ENCODE assay signal across 32 mouse cellular contexts in the genomic region with DNA sequence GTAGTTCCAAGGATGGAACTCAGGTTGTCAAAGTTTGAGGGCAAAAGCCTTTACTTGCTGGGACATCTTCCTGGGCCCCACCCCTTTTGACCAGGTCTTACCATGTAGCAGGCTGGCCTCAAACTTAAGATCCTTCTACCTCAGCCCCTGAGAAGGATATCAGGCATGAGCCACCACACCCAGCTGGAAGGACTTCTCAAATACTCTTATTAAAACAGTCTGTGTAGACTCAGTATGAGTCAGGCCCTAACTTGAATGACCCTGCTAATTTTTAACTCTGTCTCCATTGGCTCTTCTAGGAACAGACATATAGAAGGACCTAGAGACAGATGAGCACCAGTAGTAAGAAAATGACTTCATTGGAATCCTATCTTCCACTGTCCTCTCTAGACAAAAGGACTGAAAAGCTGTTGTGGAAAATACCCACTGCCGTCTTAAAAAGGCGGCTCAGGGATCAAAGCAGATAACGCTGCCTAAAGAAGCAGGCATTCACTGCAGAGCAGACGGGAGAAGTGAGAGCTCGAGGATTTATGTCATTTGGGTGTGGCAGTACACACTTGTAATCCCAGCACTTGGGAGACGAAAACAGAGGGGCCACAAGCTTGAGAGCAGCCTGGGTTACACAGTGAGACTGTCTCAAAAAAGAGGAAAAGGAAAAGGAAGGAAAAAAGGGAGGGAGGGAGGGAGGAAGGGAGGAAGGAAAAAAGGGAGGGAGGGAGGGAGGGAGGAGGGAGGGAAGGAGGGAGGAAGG. TPM values are rescaled to one million over a fixed set of nuclear protein-coding genes. Genes with fewer than 3 reads are reported as not detected.
DNase-seq lines count a peak whose midpoint lies in the region; ATAC-seq and TF ChIP-seq lines count a peak whose summit lies in the region.
"Had no signal": no experiment of that assay in that cellular context is flagged by ENCODE, and none has a peak within 500 bp of the region (broad histone marks: within the 10 kb centered on the region; RNA-seq: fewer than 3 reads in every experiment).

No protein-coding gene starts in this region.

- no peaks in the 10 kb centered on the region for H3K9me3 ChIP-seq in lung, embryonic 16.5 days (ENCODE audit: control insufficient read depth, low read length)
- no peaks in the 10 kb centered on the region for H3K9me3 ChIP-seq in stomach, embryonic 14.5 days (ENCODE audit: control insufficient read depth, low read depth, low read length)
- H3K9me3 ChIP-seq: forebrain, embryonic 12.5 days; heart, embryonic 13.5 days; hindbrain, embryonic 10.5 days; hindbrain, embryonic 15.5 days; limb, embryonic 10.5 days; limb, embryonic 15.5 days; liver, embryonic 13.5 days; megakaryocyte, embryonic 14.5 days; midbrain, embryonic 12.5 days; neural tube, embryonic 13.5 days had no signal

- DNase-seq in lung, postnatal 4 days: no peak
- no peak for DNase-seq in Muller cell, postnatal 12 days (ENCODE audit: inconsistent ontology term)
- DNase-seq in thymus, adult 18-20 months: no peak
- no peak for DNase-seq in retina, postnatal 1 day
- DNase-seq: adrenal gland, postnatal 10 days; B cell, adult 2 months; cerebellum, adult 11 months; cerebellum, adult 9-10 months; forebrain, postnatal 0 days; gastrocnemius, postnatal 10 days; heart, postnatal 10 days; kidney, adult 2 months; kidney, postnatal 4 days; liver, embryonic 13.5 days; lung, embryonic 14.5 days; thymus, adult 2 months; thymus, postnatal 4 days had no signal

- H3K27me3 ChIP-seq in lung, embryonic 16.5 days (ENCODE audit: control insufficient read depth, insufficient read depth, low read depth, low read length): no peaks in the 10 kb centered on the region
- H3K27me3 ChIP-seq in stomach, embryonic 14.5 days (ENCODE audit: control insufficient read depth, insufficient read depth, low read length): no peaks in the 10 kb centered on the region
- H3K27me3 ChIP-seq: forebrain, embryonic 12.5 days; heart, embryonic 13.5 days; hindbrain, embryonic 15.5 days; limb, embryonic 15.5 days; liver, embryonic 13.5 days; megakaryocyte, embryonic 14.5 days; midbrain, embryonic 12.5 days; neural tube, embryonic 13.5 days had no signal

- TF ChIP-seq CTCF in embryonic fibroblast, embryonic 13.5 days (IDR thresholded peaks at IDR 0.05; ENCODE audit: borderline replicate concordance, insufficient read depth, low read length): no peak

- no peak overlapping the region for H3K9ac ChIP-seq in lung, embryonic 16.5 days (ENCODE audit: low read length)
- no peak overlapping the region for H3K9ac ChIP-seq in stomach, embryonic 14.5 days (replicated peaks; ENCODE audit: low read depth, low read length)
- H3K9ac ChIP-seq: forebrain, embryonic 12.5 days; forebrain, postnatal 0 days; heart, embryonic 13.5 days; hindbrain, embryonic 15.5 days; limb, embryonic 15.5 days; liver, embryonic 13.5 days; lung, embryonic 14.5 days; midbrain, embryonic 12.5 days; neural tube, embryonic 13.5 days had no signal

- WGBS in lung, embryonic 16.5 days: 41% methylated on average over 6 of the region's 6 CpGs
- 37% methylated on average over 6 of the region's 6 CpGs for WGBS in stomach, embryonic 14.5 days

- no peak overlapping the region for H3K4me3 ChIP-seq in lung, embryonic 16.5 days (ENCODE audit: low read length)
- H3K4me3 ChIP-seq in embryonic fibroblast, embryonic 13.5 days (ENCODE audit: insufficient read depth, low read length): no peak overlapping the region
- no peak overlapping the region for H3K4me3 ChIP-seq in stomach, embryonic 14.5 days (ENCODE audit: low read depth, low read length)
- H3K4me3 ChIP-seq: forebrain, embryonic 12.5 days; heart, embryonic 13.5 days; hindbrain, embryonic 10.5 days; hindbrain, embryonic 15.5 days; limb, embryonic 10.5 days; limb, embryonic 15.5 days; liver, embryonic 13.5 days; megakaryocyte, embryonic 14.5 days; midbrain, embryonic 12.5 days; neural tube, embryonic 13.5 days had no signal

- peaks cover 6% of the 10 kb centered on the region; the same call in 1 of the 2 replicates for H3K36me3 ChIP-seq in lung, embryonic 16.5 days (ENCODE audit: control insufficient read depth, insufficient read depth, low read length)
- H3K36me3 ChIP-seq in stomach, embryonic 14.5 days (ENCODE audit: control insufficient read depth, insufficient read depth, low read length): peaks cover 19% of the 10 kb centered on the region; the same call in 1 of the 2 replicates

- peaks cover 9% of the 10 kb centered on the region; the same call in 1 of the 2 replicates for H3K4me1 ChIP-seq in lung, embryonic 16.5 days (replicated peaks; ENCODE audit: control insufficient read depth, insufficient read depth, low read length)
- no peaks in the 10 kb centered on the region; the same call in 1 of the 2 replicates for H3K4me1 ChIP-seq in embryonic fibroblast, embryonic 13.5 days (ENCODE audit: control insufficient read depth, insufficient read depth, low read length)
- H3K4me1 ChIP-seq in stomach, embryonic 14.5 days (ENCODE audit: control insufficient read depth, insufficient read depth, low read length): no peaks in the 10 kb centered on the region
- H3K4me1 ChIP-seq: forebrain, embryonic 12.5 days; hindbrain, embryonic 10.5 days; hindbrain, embryonic 15.5 days; limb, embryonic 10.5 days; limb, embryonic 15.5 days; liver, embryonic 13.5 days; megakaryocyte, embryonic 14.5 days; midbrain, embryonic 12.5 days; neural tube, embryonic 13.5 days had no signal

- H3K4me2 ChIP-seq in lung, embryonic 16.5 days (ENCODE audit: low read depth, low read length): no peak overlapping the region
- no peak overlapping the region for H3K4me2 ChIP-seq in stomach, embryonic 14.5 days (replicated peaks; ENCODE audit: low read depth, low read length)
- H3K4me2 ChIP-seq: forebrain, embryonic 12.5 days; heart, embryonic 13.5 days; hindbrain, embryonic 15.5 days; limb, embryonic 15.5 days; liver, embryonic 13.5 days; lung, embryonic 14.5 days; midbrain, embryonic 12.5 days; neural tube, embryonic 13.5 days had no signal

- TF ChIP-seq POLR2A in embryonic fibroblast, embryonic 13.5 days (IDR thresholded peaks at IDR 0.05; ENCODE audit: low read depth, low read length): no peak

- ATAC-seq in lung, embryonic 16.5 days (ENCODE audit: low read depth): peak; percentile 69; the same call in 1 of the 2 replicates
- ATAC-seq in stomach, embryonic 14.5 days (ENCODE audit: insufficient number of reproducible peaks, insufficient read depth, low FRiP score, low read depth): peak; percentile 49; the same call in 1 of the 2 replicates
- ATAC-seq: forebrain, postnatal 0 days; inflammation-experienced regulatory T-cells, adult 6 months had no signal

- H3K27ac ChIP-seq in lung, embryonic 16.5 days (ENCODE audit: low read length): no peak overlapping the region
- H3K27ac ChIP-seq in embryonic fibroblast, embryonic 13.5 days (ENCODE audit: insufficient read depth, low read length): peak overlapping the region; percentile 47; the same call in 1 of the 2 replicates
- H3K27ac ChIP-seq in stomach, embryonic 14.5 days (ENCODE audit: low read length): peak overlapping the region; percentile 21; the same call in 1 of the 2 replicates
- H3K27ac ChIP-seq: forebrain, embryonic 12.5 days; heart, embryonic 13.5 days; hindbrain, embryonic 10.5 days; hindbrain, embryonic 15.5 days; kidney, postnatal 0 days; limb, embryonic 10.5 days; limb, embryonic 15.5 days; liver, embryonic 13.5 days; midbrain, embryonic 12.5 days; neural tube, embryonic 13.5 days had no signal

RNA-seq across cellular contexts. Expression of gene Madd, which starts 26.5 kb away (rescaled TPM):
- 10.4 and 12.7 TPM in 2 replicates for polyA plus RNA-seq in lung, embryonic 16.5 days (2015; fragmentation: Nextera tagmentation; extraction: Ambion mirVana)
- polyA plus RNA-seq in embryonic fibroblast, embryonic 13.5 days (2011; ENCODE audit: insufficient read length, low read depth, missing spikeins): 5.4 and 6.3 TPM in 2 replicates
- polyA plus RNA-seq in stomach, embryonic 14.5 days (2014; fragmentation: Nextera tagmentation; extraction: Ambion mirVana): 11.8 and 19.7 TPM in 2 replicates

RNA-seq across cellular contexts. Expression of gene Mybpc3, which starts 39.2 kb away (rescaled TPM):
- 13.0 and 18.0 TPM in 2 replicates for polyA plus RNA-seq in lung, embryonic 16.5 days (2015; fragmentation: Nextera tagmentation; extraction: Ambion mirVana)
- polyA plus RNA-seq in embryonic fibroblast, embryonic 13.5 days (2011; ENCODE audit: insufficient read length, low read depth, missing spikeins): not detected in 2 replicates
- 0.35 and 0.42 TPM in 2 replicates for polyA plus RNA-seq in stomach, embryonic 14.5 days (2014; fragmentation: Nextera tagmentation; extraction: Ambion mirVana)
- polyA plus RNA-seq: hindbrain, embryonic 10.5 days; hindbrain, embryonic 15.5 days; inflammation-experienced regulatory T-cells, adult 6 months; midbrain, postnatal 0 days had no signal

RNA-seq across cellular contexts. Expression of gene Nr1h3, which starts 45.5 kb away (rescaled TPM):
- 27.0 and 30.8 TPM in 2 replicates for polyA plus RNA-seq in lung, embryonic 16.5 days (2015; fragmentation: Nextera tagmentation; extraction: Ambion mirVana)
- polyA plus RNA-seq in embryonic fibroblast, embryonic 13.5 days (2011; ENCODE audit: insufficient read length, low read depth, missing spikeins): 1.5 and 1.6 TPM in 2 replicates
- 0.36 and 1.4 TPM in 2 replicates for polyA plus RNA-seq in stomach, embryonic 14.5 days (2014; fragmentation: Nextera tagmentation; extraction: Ambion mirVana)

RNA-seq across cellular contexts. Expression of gene Acp2, which starts 45.5 kb away (rescaled TPM):
- polyA plus RNA-seq in lung, embryonic 16.5 days (2015; fragmentation: Nextera tagmentation; extraction: Ambion mirVana): 32.6 and 33.3 TPM in 2 replicates
- polyA plus RNA-seq in embryonic fibroblast, embryonic 13.5 days (2011; ENCODE audit: insufficient read length, low read depth, missing spikeins): 51.2 and 54.9 TPM in 2 replicates
- polyA plus RNA-seq in stomach, embryonic 14.5 days (2014; fragmentation: Nextera tagmentation; extraction: Ambion mirVana): 26.5 and 32.3 TPM in 2 replicates

Comparison
In these comparisons a context has a peak if more than half of its experiments do, and no peak if none do; other contexts are left out.
1. RNA of gene Nr1h3, which starts 45.5 kb away (polyA plus RNA-seq): 27.0 to 30.8 TPM in lung, embryonic 16.5 days; 1.5 to 1.6 TPM in embryonic fibroblast, embryonic 13.5 days and 0.36 to 1.4 TPM in stomach, embryonic 14.5 days; every median in the first group is over 10 times any median in the second.